Mouse (Mus musculus) thymus, adult 2 months (tissue): ENCODE measurements around the gene Elovl6.

Experiments
- CTCF ChIP-seq: fragments of 200-500 bp; IDR thresholded peaks from 2 replicates; pipeline ENCODE4 v1.5.1; 2012; ENCODE audit warnings: mild to moderate bottlenecking, control low read depth, low read length, moderate library complexity, borderline replicate concordance; ENCODE audit not compliant: control insufficient read depth, poor library complexity, insufficient read depth; ENCODE audit errors: extremely low read depth
- POLR2A ChIP-seq: fragments of 200-500 bp; IDR thresholded peaks from 2 replicates; pipeline ENCODE4 v1.6.1; 2012; ENCODE audit warnings: mild to moderate bottlenecking, low read length, control low read depth, moderate library complexity; ENCODE audit not compliant: control insufficient read depth, poor library complexity, insufficient read depth; ENCODE audit errors: extremely low read depth

GRCm38 (mm10) chr3:129624193-129624805 is 92.1 kb downstream of the Elovl6 start:
- no peak for TF ChIP-seq POLR2A
- no peak for TF ChIP-seq CTCF
